Mouse (Mus musculus): ENCODE data around the gene Ablim1. TPM values are rescaled to one million over a fixed set of nuclear protein-coding genes. Genes with fewer than 3 reads are reported as not detected.

The Ablim1 gene
- polyA plus RNA-seq, 1 experiment from 2014 or later = 57.3 TPM

DNA sequence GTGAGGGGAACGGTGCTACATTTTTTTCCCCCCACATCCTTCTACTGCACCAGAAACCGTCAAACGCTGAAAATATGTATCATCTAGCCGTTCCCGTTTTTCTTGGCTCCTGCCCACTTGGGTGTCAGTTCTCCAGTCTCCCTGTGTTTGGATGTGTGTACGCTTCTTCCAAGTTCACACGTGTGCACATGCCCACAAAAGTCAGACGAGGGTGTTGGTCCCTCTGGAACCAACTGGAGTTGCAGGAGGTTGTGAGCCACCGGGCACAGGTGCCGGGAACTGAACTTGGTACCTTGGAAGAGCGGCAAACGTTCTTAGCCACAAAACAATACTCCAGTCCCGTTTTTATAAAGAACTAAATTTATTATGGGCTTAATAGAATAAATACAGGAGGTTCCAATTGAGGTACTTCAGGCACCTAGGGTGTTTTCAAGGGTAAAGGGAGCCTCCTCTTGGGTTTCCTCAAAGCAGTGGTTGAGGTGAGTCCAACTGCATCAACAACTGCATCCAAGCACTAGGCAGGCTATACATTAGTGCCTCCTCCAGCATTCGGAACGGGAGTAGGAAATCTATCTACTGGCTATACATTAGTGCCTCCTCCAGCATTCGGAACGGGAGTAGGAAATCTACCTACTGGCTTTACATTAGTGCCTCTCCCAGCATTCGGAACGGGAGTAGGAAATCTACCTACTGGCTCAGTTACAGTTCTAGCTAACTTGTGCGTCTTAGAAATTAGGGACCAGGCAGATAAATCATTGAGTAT lies 44.3 kb upstream of the Ablim1 start:
- WGBS = 91% methylated on average over 20 of the region's 20 CpGs
- Histone ChIP-seq H3K9ac (ENCODE audit: low read depth, low read length) (no peak overlapping the region), H3K4me2 (ENCODE audit: low read length) (no peak overlapping the region), H3K36me3 (ENCODE audit: control insufficient read depth, insufficient read depth, low read length) (no peaks in the 10 kb centered on the region), H3K4me1 (ENCODE audit: control insufficient read depth, insufficient read depth, low read depth, low read length) (peaks cover 25% of the 10 kb centered on the region), H3K27me3 (replicated peaks; ENCODE audit: control insufficient read depth, insufficient read depth, low read length) (no peaks in the 10 kb centered on the region), H3K27ac (ENCODE audit: low read depth, low read length) (no peak overlapping the region), H3K4me3 (ENCODE audit: low read length) (no peak overlapping the region), H3K9me3 (ENCODE audit: control insufficient read depth, low read length) (no peaks in the 10 kb centered on the region)
- ATAC-seq = no peak

DNA sequence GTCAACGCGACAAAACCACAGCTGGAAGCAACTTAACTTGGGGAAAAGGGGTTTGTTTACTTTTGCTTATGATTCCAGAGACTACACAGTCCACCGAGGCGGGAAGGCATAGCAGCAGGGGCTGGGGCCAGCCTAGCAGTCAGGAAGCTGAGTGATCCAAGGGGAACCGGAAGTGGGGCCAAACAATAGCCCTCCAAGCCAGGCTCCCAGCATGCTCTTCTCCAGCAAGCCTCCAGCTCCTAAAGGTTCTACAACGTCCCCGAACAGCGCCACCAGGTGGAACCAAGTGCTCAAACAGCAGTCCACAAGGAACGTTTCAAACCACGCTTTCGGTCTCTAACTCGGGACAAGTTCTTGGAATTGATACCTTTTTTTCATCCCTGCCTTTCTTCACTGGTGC lies 43.6 kb upstream of the Ablim1 start:
- H3K9ac ChIP-seq (ENCODE audit: low read depth, low read length) = no peak overlapping the region
- 77% methylated on average over 12 of the region's 12 CpGs for WGBS
- H3K4me2 ChIP-seq (ENCODE audit: low read length) = no peak overlapping the region
- H3K27ac ChIP-seq (ENCODE audit: low read depth, low read length) = no peak overlapping the region
- H3K9me3 ChIP-seq (ENCODE audit: control insufficient read depth, low read length) = no peaks in the 10 kb centered on the region
- H3K4me1 ChIP-seq (ENCODE audit: control insufficient read depth, insufficient read depth, low read depth, low read length) = peaks cover 21% of the 10 kb centered on the region
- H3K36me3 ChIP-seq (ENCODE audit: control insufficient read depth, insufficient read depth, low read length) = no peaks in the 10 kb centered on the region
- ATAC-seq = no peak
- H3K27me3 ChIP-seq (replicated peaks; ENCODE audit: control insufficient read depth, insufficient read depth, low read length) = no peaks in the 10 kb centered on the region
- H3K4me3 ChIP-seq (ENCODE audit: low read length) = no peak overlapping the region

DNA sequence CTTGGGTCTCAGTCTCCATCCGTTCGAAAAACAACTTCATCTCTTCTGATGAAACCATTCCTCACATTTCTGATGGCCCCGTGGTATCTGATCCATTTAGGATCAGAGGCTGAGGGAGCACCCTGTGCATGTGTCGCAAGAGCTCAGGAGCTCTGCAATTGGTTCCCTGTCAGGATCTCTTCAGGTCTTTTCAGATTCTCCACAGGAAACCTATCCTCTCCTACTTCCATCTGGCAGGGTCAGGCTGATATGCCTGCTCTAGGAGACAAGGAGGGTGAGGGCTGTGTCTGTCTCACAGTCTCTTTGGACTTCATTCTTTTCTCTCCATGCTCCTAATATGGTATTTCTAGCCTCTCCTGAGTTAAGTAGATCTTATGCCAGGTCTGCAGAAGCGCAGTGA lies 43.1 kb upstream of the Ablim1 start:
- peaks cover 16% of the 10 kb centered on the region for H3K4me1 ChIP-seq (ENCODE audit: control insufficient read depth, insufficient read depth, low read depth, low read length)
- no peak for ATAC-seq
- H3K4me3 ChIP-seq (ENCODE audit: low read length) = no peak overlapping the region
- no peak overlapping the region for H3K9ac ChIP-seq (ENCODE audit: low read depth, low read length)
- no peak overlapping the region for H3K4me2 ChIP-seq (ENCODE audit: low read length)
- no peaks in the 10 kb centered on the region for H3K27me3 ChIP-seq (replicated peaks; ENCODE audit: control insufficient read depth, insufficient read depth, low read length)
- H3K36me3 ChIP-seq (ENCODE audit: control insufficient read depth, insufficient read depth, low read length) = no peaks in the 10 kb centered on the region
- no peaks in the 10 kb centered on the region for H3K9me3 ChIP-seq (ENCODE audit: control insufficient read depth, low read length)
- no peak overlapping the region for H3K27ac ChIP-seq (ENCODE audit: low read depth, low read length)
- WGBS = 88% methylated on average over 5 of the region's 5 CpGs

DNA sequence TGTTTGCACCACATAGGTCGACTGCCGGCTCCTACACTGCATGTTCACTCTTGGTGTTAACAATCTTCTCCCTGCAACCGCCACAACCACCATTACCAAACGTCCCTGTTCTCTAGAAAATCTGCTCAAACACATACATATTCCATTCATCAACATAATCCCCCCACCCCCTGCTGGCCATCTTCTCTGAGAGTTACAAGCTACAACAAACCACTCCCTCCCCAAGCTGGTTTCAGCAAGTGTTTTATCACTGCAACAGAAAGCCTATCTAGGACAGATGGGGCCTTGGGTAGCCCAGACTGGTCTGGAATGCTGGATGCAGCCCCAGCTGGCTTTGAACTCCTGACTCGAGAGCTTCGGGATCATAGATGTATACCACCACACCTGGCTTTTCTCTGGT lies 42.5 kb upstream of the Ablim1 start:
- Histone ChIP-seq H3K4me2 (ENCODE audit: low read length) (no peak overlapping the region), H3K36me3 (ENCODE audit: control insufficient read depth, insufficient read depth, low read length) (no peaks in the 10 kb centered on the region), H3K9ac (ENCODE audit: low read depth, low read length) (no peak overlapping the region), H3K27me3 (replicated peaks; ENCODE audit: control insufficient read depth, insufficient read depth, low read length) (no peaks in the 10 kb centered on the region), H3K27ac (ENCODE audit: low read depth, low read length) (no peak overlapping the region), H3K4me3 (ENCODE audit: low read length) (no peak overlapping the region), H3K4me1 (ENCODE audit: control insufficient read depth, insufficient read depth, low read depth, low read length) (peaks cover 11% of the 10 kb centered on the region), H3K9me3 (ENCODE audit: control insufficient read depth, low read length) (no peaks in the 10 kb centered on the region)
- no peak for ATAC-seq
- 87% methylated on average over 6 of the region's 6 CpGs for WGBS

DNA sequence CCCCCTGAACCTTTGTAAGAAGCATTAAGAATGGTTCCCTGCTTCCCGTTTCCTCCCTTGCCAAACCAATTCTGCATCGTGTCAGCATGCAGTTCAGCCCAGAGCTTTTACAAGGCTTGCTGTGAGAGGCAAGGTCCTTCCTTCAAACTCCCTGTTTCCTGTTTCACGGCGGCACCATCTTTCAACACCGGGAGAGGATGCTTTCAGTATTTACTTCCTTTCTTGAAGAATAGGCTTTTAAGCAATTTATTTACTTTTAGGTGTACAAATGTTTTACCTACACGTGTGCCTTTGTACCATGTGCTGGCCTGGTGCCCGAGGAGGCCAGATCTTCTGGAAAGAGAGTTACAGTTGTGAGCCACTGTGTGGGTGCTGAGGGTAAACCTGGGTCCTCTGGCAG lies 41.6 kb upstream of the Ablim1 start:
- Histone ChIP-seq H3K4me3 (ENCODE audit: low read length) (no peak overlapping the region), H3K36me3 (ENCODE audit: control insufficient read depth, insufficient read depth, low read length) (no peaks in the 10 kb centered on the region), H3K9ac (ENCODE audit: low read depth, low read length) (no peak overlapping the region), H3K27ac (ENCODE audit: low read depth, low read length) (no peak overlapping the region), H3K9me3 (ENCODE audit: control insufficient read depth, low read length) (no peaks in the 10 kb centered on the region), H3K27me3 (replicated peaks; ENCODE audit: control insufficient read depth, insufficient read depth, low read length) (no peaks in the 10 kb centered on the region), H3K4me2 (ENCODE audit: low read length) (no peak overlapping the region), H3K4me1 (ENCODE audit: control insufficient read depth, insufficient read depth, low read depth, low read length) (peaks cover 9% of the 10 kb centered on the region; the same call in 1 of the 2 replicates)
- 81% methylated on average over 7 of the region's 7 CpGs for WGBS
- ATAC-seq = no peak

DNA sequence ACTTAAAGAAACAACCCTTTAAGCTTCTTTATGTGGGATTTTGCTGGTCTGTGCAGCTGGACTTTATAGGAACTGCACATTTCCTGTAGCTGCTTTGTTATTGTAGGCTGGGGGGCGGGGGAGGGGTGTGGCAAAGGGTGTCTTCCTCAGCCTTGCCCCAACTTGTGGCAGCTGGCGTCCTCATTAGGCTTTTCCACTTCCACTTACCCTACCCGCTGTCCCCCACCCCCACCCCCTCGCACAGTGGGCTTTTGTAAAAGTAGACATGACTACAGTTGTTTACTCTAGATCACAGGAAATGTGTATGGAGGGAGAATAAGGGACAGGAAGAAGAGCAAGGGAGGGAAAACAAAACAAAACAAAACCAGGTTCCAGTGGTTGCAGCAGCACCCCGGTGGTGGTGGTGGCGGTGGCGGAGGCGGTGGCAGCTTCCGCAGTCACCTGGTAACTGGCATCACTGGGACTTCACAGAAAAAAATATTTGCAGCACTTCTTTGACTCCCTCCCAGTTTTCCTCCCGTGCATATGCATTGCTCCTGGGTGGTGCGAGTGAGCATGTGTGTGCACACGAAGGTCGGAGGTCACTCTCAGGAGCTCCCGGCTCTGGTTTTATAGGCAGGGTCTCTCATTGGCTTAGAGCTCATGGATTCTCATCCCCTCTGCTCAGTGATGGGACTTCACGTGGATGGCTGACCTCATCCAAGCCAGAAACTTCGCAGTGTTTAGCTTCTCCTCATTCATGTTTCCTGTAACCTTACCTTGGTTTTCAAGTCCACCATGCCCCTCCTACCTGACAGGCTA lies 40.9 kb upstream of the Ablim1 start:
- peaks cover 9% of the 10 kb centered on the region; the same call in 1 of the 2 replicates for H3K4me1 ChIP-seq (ENCODE audit: control insufficient read depth, insufficient read depth, low read depth, low read length)
- H3K9ac ChIP-seq (ENCODE audit: low read depth, low read length) = no peak overlapping the region
- no peak overlapping the region for H3K4me3 ChIP-seq (ENCODE audit: low read length)
- H3K27me3 ChIP-seq (replicated peaks; ENCODE audit: control insufficient read depth, insufficient read depth, low read length) = no peaks in the 10 kb centered on the region
- H3K27ac ChIP-seq (ENCODE audit: low read depth, low read length) = no peak overlapping the region
- no peak overlapping the region for H3K4me2 ChIP-seq (ENCODE audit: low read length)
- no peaks in the 10 kb centered on the region for H3K9me3 ChIP-seq (ENCODE audit: control insufficient read depth, low read length)
- no peak for ATAC-seq
- H3K36me3 ChIP-seq (ENCODE audit: control insufficient read depth, insufficient read depth, low read length) = no peaks in the 10 kb centered on the region
- 73% methylated on average over 16 of the region's 16 CpGs for WGBS

DNA sequence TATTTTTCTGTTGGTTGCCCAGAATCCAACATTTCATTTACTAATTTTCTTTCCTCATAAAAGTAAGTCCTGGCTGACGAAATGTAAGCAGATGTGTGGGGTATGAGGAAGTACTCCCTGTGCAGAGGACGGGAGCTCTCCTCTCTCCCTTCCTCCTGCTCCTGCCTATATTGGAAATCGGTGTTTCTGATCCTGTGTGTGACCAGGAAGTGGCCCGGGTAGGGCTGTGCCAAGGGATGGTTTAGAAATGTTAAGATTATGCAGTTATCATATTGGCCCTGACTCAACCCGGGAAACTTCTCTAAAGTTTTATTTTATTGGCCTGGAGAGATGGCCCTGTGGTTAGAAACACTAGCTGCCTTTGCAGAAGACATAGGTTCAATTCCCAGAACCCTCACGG lies 40.0 kb upstream of the Ablim1 start:
- H3K27ac ChIP-seq (ENCODE audit: low read depth, low read length) = no peak overlapping the region
- 89% methylated on average over 6 of the region's 6 CpGs for WGBS

DNA sequence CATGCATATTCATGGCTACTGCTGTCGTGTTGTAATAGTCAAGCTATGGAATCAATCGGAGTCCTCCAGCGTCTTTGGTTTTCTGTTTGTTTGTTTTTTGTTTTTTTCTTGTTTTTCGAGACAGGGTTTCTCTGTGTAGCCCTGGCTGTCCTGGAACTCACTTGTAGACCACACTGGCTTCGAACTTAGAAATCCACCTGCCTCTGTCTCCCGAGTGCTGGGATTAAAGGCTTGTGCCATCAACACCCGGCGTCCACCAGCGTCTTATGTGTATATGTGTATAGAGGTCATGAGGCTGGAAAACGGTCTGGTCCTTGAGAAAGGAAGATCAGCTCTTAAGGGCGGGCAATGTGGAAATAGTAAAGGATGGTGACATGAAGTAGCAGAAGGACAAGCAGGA lies 39.3 kb upstream of the Ablim1 start:
- no peaks in the 10 kb centered on the region for H3K36me3 ChIP-seq (ENCODE audit: control insufficient read depth, insufficient read depth, low read length)
- peaks cover 1% of the 10 kb centered on the region; the same call in 1 of the 2 replicates for H3K4me1 ChIP-seq (ENCODE audit: control insufficient read depth, insufficient read depth, low read depth, low read length)
- no peak for ATAC-seq
- no peak overlapping the region for H3K4me3 ChIP-seq (ENCODE audit: low read length)
- no peak overlapping the region for H3K27ac ChIP-seq (ENCODE audit: low read depth, low read length)
- no peak overlapping the region for H3K9ac ChIP-seq (ENCODE audit: low read depth, low read length)
- 90% methylated on average over 11 of the region's 11 CpGs for WGBS
- no peaks in the 10 kb centered on the region for H3K27me3 ChIP-seq (replicated peaks; ENCODE audit: control insufficient read depth, insufficient read depth, low read length)
- H3K4me2 ChIP-seq (ENCODE audit: low read length) = no peak overlapping the region
- no peaks in the 10 kb centered on the region for H3K9me3 ChIP-seq (ENCODE audit: control insufficient read depth, low read length)

More for the DNA sequence above, 40.0 kb upstream of the Ablim1 start:
- no peak for ATAC-seq
- no peaks in the 10 kb centered on the region for H3K36me3 ChIP-seq (ENCODE audit: control insufficient read depth, insufficient read depth, low read length)
- H3K9ac ChIP-seq (ENCODE audit: low read depth, low read length) = no peak overlapping the region
- H3K4me3 ChIP-seq (ENCODE audit: low read length) = no peak overlapping the region
- no peaks in the 10 kb centered on the region for H3K9me3 ChIP-seq (ENCODE audit: control insufficient read depth, low read length)
- H3K4me1 ChIP-seq (ENCODE audit: control insufficient read depth, insufficient read depth, low read depth, low read length) = peaks cover 3% of the 10 kb centered on the region; the same call in 1 of the 2 replicates
- no peaks in the 10 kb centered on the region for H3K27me3 ChIP-seq (replicated peaks; ENCODE audit: control insufficient read depth, insufficient read depth, low read length)
- H3K4me2 ChIP-seq (ENCODE audit: low read length) = no peak overlapping the region

DNA sequence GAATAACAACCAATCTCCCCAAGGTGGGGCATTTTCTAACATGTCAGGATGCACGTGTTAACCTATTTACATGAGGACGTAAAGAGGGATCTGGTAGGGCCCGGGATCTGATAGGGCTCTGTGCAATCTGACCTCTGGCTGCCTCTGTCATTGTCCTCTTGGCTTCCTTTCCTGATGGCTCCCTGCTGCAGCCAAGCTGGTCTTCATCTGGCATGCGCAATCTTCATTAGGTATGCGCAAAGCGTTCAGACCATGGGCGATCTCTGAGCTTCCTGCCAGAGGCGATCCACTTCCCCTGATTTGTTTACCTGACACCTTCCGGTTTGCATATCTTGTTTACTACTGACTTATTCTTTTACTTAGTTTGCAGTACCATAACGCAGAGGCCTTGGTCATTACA lies 38.5 kb upstream of the Ablim1 start:
- no peak overlapping the region for H3K4me2 ChIP-seq (ENCODE audit: low read length)
- no peaks in the 10 kb centered on the region for H3K4me1 ChIP-seq (ENCODE audit: control insufficient read depth, insufficient read depth, low read depth, low read length)
- H3K9ac ChIP-seq (ENCODE audit: low read depth, low read length) = no peak overlapping the region
- H3K4me3 ChIP-seq (ENCODE audit: low read length) = no peak overlapping the region
- no peaks in the 10 kb centered on the region for H3K27me3 ChIP-seq (replicated peaks; ENCODE audit: control insufficient read depth, insufficient read depth, low read length)
- H3K9me3 ChIP-seq (ENCODE audit: control insufficient read depth, low read length) = no peaks in the 10 kb centered on the region
- H3K27ac ChIP-seq (ENCODE audit: low read depth, low read length) = no peak overlapping the region
- 67% methylated on average over 10 of the region's 10 CpGs for WGBS
- no peaks in the 10 kb centered on the region for H3K36me3 ChIP-seq (ENCODE audit: control insufficient read depth, insufficient read depth, low read length)
- no peak for ATAC-seq
